Mouse (Mus musculus) erythroblast, embryonic 14.5 days (primary cell): ENCODE results near the gene Pfdn5.

Source experiments
- GATA1 ChIP-seq: IDR thresholded peaks from 2 replicates; pipeline ENCODE4 v1.6.1; 2012; ENCODE audit warnings: low read length, inconsistent platforms, mixed read lengths
- TAL1 ChIP-seq: IDR thresholded peaks from 3 replicates; pipeline ENCODE4 v1.6.1; 2012; ENCODE audit warnings: low read length, inconsistent platforms, mixed read lengths

DNA sequence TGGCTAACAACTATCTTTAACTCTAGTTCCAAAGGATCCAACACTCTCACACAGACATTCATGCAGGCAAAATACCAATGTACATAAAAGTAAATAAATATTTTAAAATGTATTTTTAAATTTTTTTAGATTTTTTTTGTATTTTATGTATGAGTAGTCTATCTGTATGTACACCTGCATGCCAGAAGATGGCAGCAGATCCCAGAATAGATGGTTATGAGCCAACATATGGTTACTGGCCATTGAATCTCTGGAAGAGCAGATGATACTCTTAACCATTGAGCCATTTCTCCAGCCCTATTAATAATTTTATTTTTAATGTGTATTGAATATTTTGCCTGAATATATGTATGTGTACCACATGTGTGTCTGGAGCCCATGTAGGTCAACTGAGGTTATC lies 38.5 kb upstream of the Pfdn5 start:
- TF ChIP-seq GATA1: no peak
- TF ChIP-seq TAL1: no peak
